Mouse (Mus musculus) kidney, postnatal 10 days (tissue): ENCODE measurements at regions not wholly inside any gene's neighbourhood (a gene's known extent, or its start where the extent isn't known, plus 50 kb on each side); places are given as distances from the start of the nearest gene placed in this dataset.
A peak's percentile ranks its signal among the peaks of the same experiment; 100 is the strongest.

Experiments used
- DNase-seq: peaks from one replicate; pipeline ENCODE4 v3.0.0; 2021; ENCODE audit warnings: mixed read lengths

GRCm38 (mm10) chr4:56035543-56035942 is 503.3 kb upstream of the Klf4 start:
- DNase-seq = no peak

- no peak for DNase-seq
Measured at GRCm38 (mm10) chr4:56028441-56028840, 496.2 kb upstream of the Klf4 start.

GRCm38 (mm10) chr4:56027258-56027657 is 495.0 kb upstream of the Klf4 start:
- no peak for DNase-seq

- DNase-seq = no peak
Measured at GRCm38 (mm10) chr4:56024478-56024877, 492.2 kb upstream of the Klf4 start.

- no peak for DNase-seq
Measured at GRCm38 (mm10) chr4:56018212-56018611, 485.9 kb upstream of the Klf4 start.

GRCm38 (mm10) chr4:56015481-56015880 is 483.2 kb upstream of the Klf4 start:
- DNase-seq = no peak

- DNase-seq = no peak
Measured at GRCm38 (mm10) chr4:56008287-56008686, 476.0 kb upstream of the Klf4 start.

- DNase-seq = no peak
Measured at GRCm38 (mm10) chr4:56004227-56004626, 472.0 kb upstream of the Klf4 start.

GRCm38 (mm10) chr4:56001312-56001731 is 469.1 kb upstream of the Klf4 start:
- peak; percentile 26 for DNase-seq

GRCm38 (mm10) chr4:55984026-55984425 is 451.8 kb upstream of the Klf4 start:
- DNase-seq = no peak

GRCm38 (mm10) chr4:55978539-55978938 is 446.3 kb upstream of the Klf4 start:
- DNase-seq = no peak

- DNase-seq = no peak
Measured at GRCm38 (mm10) chr4:55976265-55976664, 444.0 kb upstream of the Klf4 start.

GRCm38 (mm10) chr4:55973706-55974105 is 441.4 kb upstream of the Klf4 start:
- DNase-seq = no peak

- DNase-seq = peak; percentile 52
Measured at GRCm38 (mm10) chr4:55972235-55972819, 440.1 kb upstream of the Klf4 start.

GRCm38 (mm10) chr4:55960063-55960462 is 427.8 kb upstream of the Klf4 start:
- no peak for DNase-seq

GRCm38 (mm10) chr4:55953701-55954100 is 421.4 kb upstream of the Klf4 start:
- no peak for DNase-seq

GRCm38 (mm10) chr4:55952220-55952619 is 420.0 kb upstream of the Klf4 start:
- DNase-seq = peak; percentile 13

GRCm38 (mm10) chr4:55941423-55941822 is 409.2 kb upstream of the Klf4 start:
- no peak for DNase-seq

- no peak for DNase-seq
Measured at GRCm38 (mm10) chr4:55938383-55938782, 406.1 kb upstream of the Klf4 start.

- DNase-seq = no peak
Measured at GRCm38 (mm10) chr4:55937833-55938232, 405.6 kb upstream of the Klf4 start.

GRCm38 (mm10) chr4:55929141-55929782 is 397.0 kb upstream of the Klf4 start:
- peak; percentile 43 for DNase-seq

- no peak for DNase-seq
Measured at GRCm38 (mm10) chr4:55928670-55929069, 396.4 kb upstream of the Klf4 start.

GRCm38 (mm10) chr4:55928196-55928595 is 395.9 kb upstream of the Klf4 start:
- DNase-seq = no peak

- DNase-seq = no peak
Measured at GRCm38 (mm10) chr4:55927391-55927790, 395.1 kb upstream of the Klf4 start.

GRCm38 (mm10) chr4:55924974-55925373 is 392.7 kb upstream of the Klf4 start:
- DNase-seq = no peak
